Mouse (Mus musculus) ovary, postnatal 14 days (tissue): Measurements from ENCODE around the gene Ap3b2.
"Not testable (repeated sequence)": the region's sequence is repeated elsewhere in the genome, so short reads cannot be mapped to it uniquely, and the experiment has no call there.

ENCODE experiments used
- DNase-seq: peaks from one replicate; pipeline ENCODE4 v3.0.0; 2022; ENCODE audit warnings: low spot score

Ap3b2 gene

DNA sequence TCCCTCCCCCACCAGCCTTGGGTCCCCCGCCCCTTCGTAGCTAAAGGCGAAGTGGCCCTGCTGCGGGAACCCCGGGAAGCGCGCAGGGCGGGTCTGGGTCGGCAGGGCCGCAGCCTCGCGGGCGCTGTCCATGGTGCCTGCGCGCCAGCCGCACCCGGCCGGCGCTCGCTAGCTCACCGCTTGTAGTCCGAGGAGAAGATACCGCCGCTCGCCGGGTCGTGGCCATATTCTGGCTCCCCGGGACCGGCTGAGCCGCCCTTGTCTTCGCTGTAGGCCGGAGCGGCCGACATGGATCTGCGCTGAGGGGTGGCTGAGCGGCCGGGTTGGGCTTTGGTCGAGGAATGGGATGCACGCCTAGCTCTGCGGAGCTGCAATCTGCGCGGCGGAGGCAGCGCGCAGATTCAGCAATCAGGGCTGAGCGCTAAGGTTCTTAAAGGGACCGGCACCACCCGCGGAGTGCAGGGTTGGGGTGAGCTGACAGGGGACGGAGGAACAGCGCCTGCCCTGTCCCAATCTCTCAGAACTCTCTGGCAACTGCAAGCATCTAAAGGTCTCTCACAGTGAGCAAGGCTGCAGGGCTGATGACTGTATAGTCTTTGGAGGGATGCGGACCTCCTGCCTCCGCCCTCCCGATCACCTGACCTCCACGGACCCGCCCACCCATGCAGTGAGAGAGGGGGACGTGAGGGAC is at the start of gene Ap3b2:
Ap3b2 (minus strand) TSS at position 595 of the 691 bp plus-strand sequence.
- peak; percentile 60 for DNase-seq

DNA sequence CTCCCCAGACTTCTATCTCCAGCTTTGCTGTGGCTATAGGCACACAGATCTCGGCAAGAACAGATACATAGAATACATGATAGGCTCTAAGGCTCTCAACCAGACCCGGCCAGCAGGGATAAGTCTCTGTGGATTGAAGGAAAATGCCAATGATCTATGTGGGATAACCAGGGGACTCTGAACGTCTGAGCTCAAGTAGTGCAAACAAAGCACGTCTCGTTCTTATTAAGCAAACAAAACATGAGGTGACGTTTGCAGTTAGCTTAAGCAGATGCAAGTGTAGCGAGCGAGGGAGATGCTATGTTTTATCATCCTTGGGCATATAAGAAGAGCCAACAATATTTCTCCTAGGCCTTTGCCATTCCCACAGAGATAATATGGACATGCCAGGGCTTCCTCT is 49.2 kb upstream of the Ap3b2 start:
- no peak for DNase-seq

DNA sequence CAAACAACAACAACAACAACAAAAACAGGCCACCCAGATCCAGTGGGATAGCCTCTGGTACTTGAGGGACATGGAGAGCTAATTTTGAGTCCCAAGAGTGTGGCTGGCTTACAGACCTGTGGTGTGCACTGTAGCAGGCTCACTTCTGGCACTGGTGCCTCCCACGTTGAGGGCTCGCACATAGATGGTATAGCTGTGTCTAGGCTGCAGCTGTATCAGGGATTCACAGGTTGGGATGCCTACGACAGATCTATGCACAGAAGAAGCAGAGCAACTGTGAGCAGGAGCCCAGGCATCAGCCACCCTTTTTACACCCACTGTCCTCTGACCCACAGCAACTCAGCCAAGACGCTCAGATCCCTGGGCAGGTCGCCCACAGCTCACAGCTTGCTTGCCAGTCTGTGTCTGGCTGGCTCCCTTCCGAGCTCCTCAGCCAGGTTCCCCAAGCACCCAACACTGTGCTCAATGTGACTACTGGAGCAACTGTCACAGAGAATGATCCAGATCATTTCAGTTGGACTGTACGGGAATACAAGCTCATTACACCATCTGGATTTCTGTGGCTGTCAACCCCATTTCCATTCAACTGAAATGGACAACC is 48.3 kb upstream of the Ap3b2 start:
- DNase-seq, result peak; percentile 33

DNA sequence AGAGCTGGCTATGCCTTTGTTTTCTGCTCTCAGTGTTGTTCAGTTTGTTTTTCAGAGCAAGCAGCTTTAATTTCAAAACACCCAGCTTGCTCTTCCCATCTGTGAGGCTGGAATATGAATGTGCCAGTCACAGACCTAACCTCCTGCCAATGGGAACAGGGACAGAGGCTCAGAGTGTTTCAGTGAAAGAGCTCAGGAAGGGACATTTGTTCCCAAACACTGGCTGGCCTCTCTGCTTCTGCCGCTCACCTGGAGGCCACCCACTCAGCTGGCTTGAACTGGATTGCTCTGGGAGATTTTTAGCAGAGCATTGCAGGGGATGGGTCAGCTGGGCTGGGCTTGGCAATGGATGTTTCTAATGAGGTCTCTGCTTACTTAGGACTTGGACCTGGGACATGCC is 47.3 kb upstream of the Ap3b2 start:
- DNase-seq, result no peak

DNA sequence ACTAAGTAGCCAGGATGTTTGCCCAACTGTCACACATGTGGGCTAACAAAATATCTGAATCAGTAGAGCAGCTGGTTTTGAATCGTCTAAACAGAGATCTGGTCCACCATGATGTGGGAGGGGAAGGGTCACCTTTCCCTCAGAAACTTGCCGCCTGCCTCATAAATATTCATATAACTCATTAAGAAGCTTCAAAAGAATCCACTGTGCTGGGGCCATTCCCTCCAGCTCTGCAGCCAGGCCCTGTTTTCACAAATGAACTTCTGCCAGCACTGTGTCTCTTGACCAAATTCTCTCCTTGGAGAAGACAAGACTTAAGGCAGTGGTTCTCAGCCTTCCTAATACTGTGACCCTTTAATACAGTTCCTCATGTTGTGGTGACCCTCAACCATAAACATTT is 45.8 kb upstream of the Ap3b2 start:
- no peak for DNase-seq

DNA sequence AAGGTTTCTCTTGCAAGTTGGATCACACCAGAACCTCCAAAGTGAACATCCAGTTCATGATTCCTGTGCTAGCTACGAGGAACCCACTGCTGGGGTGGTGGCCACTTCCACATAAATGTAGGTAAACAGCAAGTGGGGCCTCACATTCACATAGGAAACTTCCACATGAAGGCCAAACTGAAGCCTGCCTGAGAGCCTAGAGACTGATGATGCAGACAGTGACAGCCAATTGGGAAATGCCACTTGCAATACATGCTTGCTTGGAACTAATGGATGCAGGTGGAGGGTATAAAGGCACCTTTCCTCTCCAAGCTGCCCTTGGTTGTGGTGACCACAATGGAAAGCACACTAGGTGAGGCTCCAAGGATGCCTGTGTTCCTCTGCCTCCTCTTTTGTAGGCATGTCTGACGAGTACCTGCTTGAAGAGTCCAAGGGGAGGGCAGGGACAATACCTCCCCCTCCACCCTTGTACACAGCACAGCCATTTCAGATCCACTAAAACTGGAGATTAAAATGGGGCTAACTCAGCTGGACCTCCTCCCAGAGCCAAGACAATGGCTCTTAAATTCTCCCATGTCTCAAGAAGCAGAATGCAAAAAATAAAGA is 44.4 kb upstream of the Ap3b2 start:
- DNase-seq, result no peak

DNA sequence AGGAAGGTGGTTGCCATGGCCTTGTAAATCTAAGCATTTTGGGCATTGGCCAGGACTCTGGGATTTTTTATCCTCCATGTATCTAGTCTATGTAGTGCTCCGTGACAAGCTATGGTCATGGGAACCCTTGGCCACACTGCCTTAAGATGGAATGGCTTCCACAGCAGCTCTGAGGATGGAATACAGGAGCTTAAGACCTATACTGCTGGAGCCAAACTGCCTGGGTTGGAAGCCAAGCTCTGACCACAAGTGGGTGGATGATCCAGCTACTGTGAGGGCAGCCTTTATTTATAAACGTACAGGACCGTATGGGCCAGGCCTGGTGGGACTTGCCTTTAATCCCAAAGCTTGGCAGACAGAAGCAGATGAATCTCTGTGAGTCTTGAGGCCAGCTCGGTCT is 42.8 kb upstream of the Ap3b2 start:
- DNase-seq, result no peak

DNA sequence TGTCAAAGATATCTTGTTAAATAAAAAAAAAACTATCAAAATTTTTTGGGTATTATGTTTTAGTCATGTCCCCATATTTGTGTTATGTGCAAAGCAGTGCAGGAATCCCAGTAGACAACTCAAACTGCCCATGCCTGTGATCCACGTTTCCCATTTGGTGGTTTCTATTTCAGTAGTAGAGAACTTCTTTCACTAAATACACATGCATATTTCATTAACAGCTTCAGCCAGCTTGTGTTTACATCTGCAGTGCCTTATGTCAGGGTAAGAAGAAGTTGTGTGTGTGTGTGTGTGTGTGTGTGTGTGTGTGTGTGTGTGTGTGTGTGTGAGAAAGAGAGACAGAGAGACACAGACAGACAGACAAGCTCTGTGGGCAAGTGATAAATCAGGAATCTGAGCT is 37.7 kb upstream of the Ap3b2 start:
- no peak for DNase-seq

DNA sequence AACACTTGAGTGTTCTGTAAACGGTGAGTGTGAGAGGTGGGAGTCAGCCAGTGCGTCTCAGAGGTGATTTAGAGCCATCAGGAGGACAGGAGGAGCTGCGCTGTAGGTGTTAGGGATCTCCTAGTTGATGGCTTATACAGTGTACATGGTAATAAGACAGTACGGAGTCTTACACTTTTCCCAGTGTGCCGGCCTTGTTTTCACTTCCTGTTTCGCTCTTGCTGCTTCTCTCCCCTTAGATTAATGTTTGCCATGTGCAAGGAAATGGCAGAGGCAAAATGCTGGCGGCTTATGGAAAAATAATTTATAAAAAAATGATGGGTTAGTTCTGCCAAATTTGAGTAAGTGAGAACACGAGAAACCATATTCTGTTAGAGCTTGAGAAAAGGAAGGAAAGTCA is 35.2 kb upstream of the Ap3b2 start:
- DNase-seq, result no peak

DNA sequence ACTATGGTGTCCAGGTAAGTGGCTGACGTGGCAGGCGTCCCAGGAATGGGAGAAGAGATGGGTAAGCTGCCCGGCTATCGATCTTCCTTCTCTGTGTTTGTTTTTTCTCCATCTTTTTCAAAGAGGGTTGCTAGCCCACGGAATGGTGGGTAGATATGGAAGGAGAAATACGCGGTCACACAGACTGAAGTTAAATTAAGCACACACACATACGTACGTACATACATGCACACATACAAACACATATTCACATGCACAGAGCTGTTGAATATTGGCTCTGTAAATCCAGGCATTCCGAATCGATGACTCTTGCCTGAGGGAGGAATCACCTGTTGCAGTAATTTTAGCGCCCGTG is 29.9 kb upstream of the Ap3b2 start:
- DNase-seq, result no peak

DNA sequence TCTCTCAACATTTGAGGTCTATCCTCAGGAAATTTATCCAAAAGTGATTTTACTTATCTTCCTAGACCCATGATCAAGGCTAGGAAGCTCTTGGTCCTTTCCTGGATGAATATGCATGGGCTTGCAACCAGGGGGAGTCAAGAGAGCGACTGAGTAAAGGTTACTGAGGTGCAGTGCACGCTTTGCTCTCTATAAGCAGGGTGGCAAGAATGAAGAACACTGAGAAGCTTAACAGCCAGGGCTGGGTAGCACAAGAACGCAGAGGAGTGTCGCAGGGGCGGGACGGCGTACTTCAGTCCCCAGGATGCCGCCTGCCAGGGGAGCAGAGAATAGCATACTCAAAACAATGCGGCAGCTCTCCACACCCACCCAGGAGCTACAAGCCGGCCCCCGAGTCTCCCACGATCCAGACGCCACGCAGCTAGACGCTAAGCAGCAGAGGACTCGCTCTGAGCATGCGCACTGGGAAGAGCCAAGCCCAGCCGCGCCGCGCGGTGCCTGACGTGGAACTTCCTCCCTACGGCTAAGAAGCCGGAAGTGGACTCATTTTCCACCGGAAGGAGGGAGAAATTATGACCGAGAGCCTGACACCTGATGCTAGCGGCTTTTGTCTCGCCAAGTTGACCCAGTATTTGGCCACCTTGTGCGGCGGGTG is 29.4 kb upstream of the Ap3b2 start:
- DNase-seq, result peak; percentile 82

DNA sequence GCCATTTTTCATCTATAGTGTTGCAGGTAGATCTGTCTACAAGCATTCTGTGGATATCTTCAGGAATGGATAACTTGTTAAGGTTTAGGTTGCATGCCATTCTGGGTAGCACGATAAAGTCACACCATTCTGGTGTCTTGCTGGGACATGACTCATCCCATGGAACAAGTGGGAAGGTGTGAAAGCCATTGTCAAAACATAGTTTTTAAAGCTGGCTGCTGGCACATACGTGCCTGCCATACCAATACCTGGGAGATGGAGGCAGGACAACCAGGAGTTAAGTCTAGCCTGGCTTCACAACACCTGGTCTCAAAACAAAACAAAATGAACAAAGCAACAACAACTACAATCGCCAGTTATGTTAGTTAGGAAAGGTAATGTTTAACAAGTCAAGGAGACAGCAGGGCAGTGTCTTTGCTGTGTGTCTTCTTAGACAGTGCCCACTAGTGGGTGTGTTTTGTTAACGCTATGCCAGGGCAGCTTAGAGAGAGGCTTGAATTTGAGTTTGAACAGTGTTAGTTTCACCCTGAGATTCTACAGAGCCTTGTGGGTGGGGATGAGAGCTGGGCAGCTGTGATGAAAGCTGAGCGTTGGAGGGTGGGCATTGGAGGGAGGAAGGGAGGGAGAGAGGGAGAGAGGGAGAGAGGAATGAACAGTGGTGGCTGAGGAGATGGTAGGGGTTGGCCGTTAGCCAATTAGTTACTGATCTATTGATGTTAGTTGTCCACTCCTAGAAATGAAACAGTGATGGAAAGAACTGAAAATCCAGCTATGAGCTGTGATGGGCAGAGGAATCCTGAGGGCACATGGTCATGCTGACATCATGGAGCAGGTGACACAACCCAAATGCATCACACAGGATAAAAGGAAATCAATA is 22.7 kb upstream of the Ap3b2 start:
- no peak for DNase-seq

DNA sequence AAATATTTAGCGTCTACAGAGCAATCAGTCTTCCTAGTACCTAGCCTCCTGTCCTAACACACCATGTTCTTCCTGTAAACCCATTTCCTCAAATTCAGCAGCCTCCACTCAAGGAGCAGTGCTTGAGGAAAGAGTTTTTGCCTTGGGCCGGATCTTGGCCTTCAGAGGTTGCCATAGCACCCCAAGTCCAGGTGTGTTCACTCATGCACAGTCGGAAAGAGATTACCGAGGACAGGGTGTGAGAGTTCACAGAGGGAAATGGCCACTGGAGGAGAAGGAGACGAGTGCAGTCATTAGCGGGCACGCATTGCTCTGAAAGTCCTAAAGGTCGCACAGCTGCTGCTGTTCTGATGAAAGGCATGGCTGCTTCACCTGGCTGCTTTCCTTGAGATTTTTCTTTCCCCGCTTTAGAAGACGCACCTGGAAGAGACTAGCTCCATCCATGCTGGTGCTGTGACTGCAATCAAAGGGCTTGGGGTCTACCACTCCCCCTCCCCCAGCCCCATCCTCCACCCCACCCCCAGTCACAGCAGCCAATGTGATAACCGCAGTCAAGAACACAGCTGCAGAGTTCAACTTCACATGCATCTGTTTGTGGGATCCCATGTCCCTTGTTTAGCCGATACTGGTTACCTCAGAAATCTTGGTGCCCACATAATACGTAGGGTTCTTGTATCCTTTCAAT is 21.3 kb upstream of the Ap3b2 start:
- no peak for DNase-seq

DNA sequence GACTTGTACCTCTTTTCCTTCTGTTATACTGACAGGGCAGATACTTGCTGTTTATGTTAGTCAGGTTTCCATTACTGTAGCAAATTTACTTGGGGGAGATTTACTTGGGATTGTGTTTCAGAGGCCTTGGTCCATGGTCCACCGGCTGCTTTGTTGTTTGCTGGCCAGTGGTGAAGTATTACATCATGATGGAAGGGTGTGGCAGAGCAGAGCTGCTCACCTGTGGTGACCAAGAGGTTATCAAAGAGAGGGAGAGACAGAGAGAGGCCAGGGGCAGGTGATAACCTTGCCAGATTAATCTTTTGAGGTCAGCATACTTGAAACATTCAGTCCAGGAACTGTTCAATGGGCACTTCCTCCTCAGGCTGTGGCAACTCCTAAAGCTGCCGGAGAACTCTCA is 7.3 kb upstream of the Ap3b2 start:
- DNase-seq, result no peak

DNA sequence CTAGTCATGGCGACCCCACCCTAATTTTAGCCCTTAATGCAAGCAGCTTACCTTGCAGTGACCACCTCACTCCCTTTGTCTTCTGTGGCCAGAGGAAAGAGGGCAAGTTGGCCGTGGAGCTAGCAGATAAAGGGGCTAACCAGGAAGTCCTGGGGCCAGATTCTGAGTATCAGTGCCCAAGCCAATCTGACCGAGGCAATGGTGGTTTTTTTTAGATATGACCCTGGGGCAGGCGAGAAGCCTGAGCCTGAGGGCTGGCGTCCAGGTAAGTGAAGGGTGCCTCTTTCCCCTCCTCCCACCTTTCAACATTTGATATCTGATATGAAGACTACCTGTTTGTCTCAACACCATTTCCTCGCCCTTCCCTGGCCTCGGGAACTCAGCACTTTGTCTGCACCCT is 4.5 kb upstream of the Ap3b2 start, which contains the start of gene BC048679:
BC048679 (minus strand) TSS at position 101 of the 400 bp plus-strand sequence.
- DNase-seq, result no peak

DNA sequence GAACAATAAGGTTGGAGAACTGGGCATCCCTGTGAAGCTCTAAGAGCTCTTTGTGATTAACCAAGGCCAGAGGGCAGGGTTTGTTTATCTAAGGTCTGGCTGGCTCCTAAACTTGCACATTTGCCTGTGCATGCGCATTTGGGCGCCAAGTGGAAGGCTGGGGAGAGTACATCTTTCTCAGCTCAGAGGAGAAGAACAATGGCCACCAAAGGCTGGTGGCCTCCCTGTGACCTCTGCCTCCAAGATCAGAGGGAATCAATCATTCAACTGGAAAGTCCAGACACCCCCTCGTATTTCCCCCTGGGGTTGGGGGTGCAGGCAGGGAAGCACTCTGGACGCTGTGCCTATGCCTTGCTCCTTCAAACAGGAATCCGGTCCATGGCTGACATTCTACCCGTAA is 3.4 kb upstream of the Ap3b2 start:
- no peak for DNase-seq

DNA sequence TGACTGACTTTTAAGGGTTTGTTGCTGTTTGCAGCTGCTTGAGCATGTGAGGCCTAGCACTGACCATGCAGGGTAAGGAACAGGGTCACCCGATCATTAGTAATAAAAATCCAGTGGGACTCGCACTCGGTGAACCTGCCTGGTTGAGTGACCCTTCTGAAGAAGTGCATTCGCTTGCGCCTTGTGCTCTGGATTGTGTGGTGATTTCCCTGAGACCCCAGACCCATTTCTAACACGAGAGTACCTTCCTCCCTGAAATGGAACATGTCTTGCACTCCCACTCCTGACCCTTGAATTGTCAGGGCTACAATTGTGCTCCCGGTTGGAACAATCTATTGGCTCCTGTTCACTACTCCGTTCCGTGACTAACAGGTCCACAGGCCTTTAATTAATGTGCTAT is 1.1 kb downstream of the Ap3b2 start:
- DNase-seq, result no peak

DNA sequence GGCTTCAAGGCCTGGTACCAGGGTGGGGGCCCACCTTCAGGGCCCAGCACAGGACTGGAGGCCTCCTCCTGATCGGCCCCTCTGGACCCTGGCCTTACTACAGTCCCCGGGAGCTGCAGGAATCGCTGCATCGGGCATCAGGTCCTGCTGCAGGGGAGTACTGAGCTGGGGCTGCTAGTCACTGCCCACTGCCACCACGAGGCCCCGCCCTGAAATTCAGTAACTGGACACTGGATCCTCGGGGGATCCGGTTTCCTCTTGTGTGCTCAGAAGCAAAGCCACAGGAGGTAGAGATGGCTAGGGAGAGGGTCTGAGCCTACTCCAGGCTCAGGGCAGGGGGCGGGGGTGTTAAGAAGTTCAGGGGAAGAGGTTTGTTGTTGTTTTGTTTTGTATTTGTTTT is 4.1 kb downstream of the Ap3b2 start:
- DNase-seq, result no peak

DNA sequence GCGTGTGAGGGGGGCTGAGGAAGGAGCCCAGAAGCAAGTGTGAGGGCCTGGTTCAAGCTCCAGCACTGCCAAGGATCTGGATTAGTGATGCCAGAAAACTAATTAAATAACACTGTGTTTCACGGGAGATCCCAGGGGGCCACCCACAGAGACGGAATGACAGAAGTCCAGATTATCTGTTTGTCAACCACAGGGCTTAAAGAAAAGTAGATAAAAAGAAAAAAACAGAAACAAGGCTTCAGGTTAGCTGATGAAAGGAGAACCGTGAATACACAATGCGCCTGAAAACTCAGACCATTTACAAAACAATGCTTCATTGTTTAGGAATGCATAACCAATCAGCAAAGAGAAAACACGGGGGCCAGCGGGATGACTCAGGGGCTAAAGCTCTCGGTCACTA is 12.9 kb downstream of the Ap3b2 start:
- no peak for DNase-seq

DNA sequence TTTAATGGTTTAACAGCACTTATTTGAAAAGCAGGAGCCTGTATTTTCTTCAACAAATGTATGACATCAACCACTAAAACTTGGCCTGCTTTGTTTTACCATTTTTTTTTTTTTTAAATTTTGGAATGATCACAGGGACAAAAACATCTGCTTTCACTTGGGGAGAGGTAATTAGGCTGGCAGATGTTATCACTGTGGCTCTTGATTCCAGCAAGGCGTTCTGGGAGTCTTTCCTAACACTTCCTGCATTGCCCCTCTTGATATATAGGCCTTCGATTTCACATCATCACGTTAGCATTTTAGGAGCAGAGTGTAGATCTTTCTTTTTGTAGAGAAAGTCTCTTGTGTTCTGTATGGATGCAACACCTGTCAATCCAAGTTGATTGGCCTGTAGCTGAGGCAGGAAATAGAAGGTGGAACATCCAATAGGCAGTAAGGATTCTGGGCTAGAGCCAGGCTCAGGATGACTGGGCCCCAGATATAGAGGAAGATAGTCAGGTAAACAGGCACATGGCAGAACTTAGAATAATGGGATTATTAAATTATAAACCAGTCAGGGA is 14.1 kb downstream of the Ap3b2 start:
- no peak for DNase-seq

DNA sequence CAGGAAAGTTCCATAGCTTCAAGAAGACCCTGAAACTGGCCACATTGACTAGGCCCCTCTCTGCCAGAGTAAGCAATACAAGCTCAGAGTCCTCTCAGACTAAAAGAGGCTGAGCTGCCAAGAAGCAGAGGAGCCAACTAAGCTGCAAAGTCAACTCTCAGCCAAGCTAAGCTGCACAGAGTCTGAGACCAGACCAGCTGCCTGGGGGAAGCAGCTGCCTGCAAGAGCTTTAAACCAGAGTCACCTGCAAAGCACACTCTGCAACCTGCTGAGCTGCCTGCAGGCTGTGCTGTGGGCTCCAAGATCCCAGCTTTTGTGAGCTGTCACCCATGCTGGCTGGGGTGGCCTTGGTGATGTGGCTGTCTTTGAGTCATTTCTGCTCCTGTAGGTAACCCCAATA is 15.5 kb downstream of the Ap3b2 start:
- DNase-seq, result not testable (repeated sequence)
